Mouse (Mus musculus) ES-E14 (cell line): ENCODE measurements around the gene Afg1l. TPM values are rescaled to one million over a fixed set of nuclear protein-coding genes. Genes with fewer than 3 reads are reported as not detected.

ENCODE experiments used
- DNase-seq: peaks from one replicate; pipeline ENCODE4 v3.0.0-alpha.2; 2013; ENCODE audit warnings: low read depth, low spot score
- H3K27ac ChIP-seq: 2 replicates; pipeline ENCODE4 v1.5.1; 2012; ENCODE audit warnings: low read depth, mild to moderate bottlenecking, low read length, moderate library complexity, mixed read lengths; ENCODE audit not compliant: poor library complexity, insufficient read depth, severe bottlenecking
- H3K36me3 ChIP-seq: 2 replicates; pipeline ENCODE4 v1.6.1; 2012; ENCODE audit warnings: mild to moderate bottlenecking, low read length, moderate library complexity, mixed read lengths; ENCODE audit not compliant: control insufficient read depth, poor library complexity, insufficient read depth, severe bottlenecking
- H3K4me1 ChIP-seq, 2 experiments: fragments of 150-350 bp in 1 of 2; sonication (generic) in 1 of 2; 2 replicates each; pipeline ENCODE4 v1.6.1; 2012; ENCODE audit warnings: low read length in 2 of 2, mild to moderate bottlenecking in 1 of 2, mixed read lengths in 1 of 2; ENCODE audit not compliant: control insufficient read depth in 2 of 2, insufficient read depth in 2 of 2, poor library complexity in 1 of 2
- H3K4me3 ChIP-seq, 2 experiments: fragments of 150-350 bp in 1 of 2; sonication (generic) in 1 of 2; 2 replicates each; pipeline ENCODE4 v1.5.1; 2012; ENCODE audit warnings: low read length in 2 of 2, low read depth in 1 of 2, mild to moderate bottlenecking in 1 of 2, mixed read lengths in 1 of 2; ENCODE audit not compliant: insufficient read depth in 1 of 2, poor library complexity in 1 of 2, severe bottlenecking in 1 of 2
- H3K9ac ChIP-seq: 2 replicates; pipeline ENCODE4 v1.6.1; 2012; ENCODE audit warnings: low read depth, mild to moderate bottlenecking, low read length, mixed read lengths; ENCODE audit not compliant: poor library complexity, insufficient read depth, severe bottlenecking
- H3K9me3 ChIP-seq: fragments of 150-350 bp; sonication (generic); 2 replicates; pipeline ENCODE4 v1.6.1; 2012; ENCODE audit warnings: low read depth, mild to moderate bottlenecking, low read length; ENCODE audit not compliant: control insufficient read depth, insufficient read depth
- CHD2 ChIP-seq: IDR thresholded peaks from 2 replicates; pipeline ENCODE4 v1.6.1; 2014; ENCODE audit warnings: mild to moderate bottlenecking, low read depth, low read length, inconsistent platforms
- HCFC1 ChIP-seq: IDR thresholded peaks from 2 replicates; pipeline ENCODE4 v1.6.1; 2012; ENCODE audit warnings: low read length, inconsistent platforms, borderline replicate concordance; ENCODE audit not compliant: insufficient read depth
- MAFK ChIP-seq: IDR thresholded peaks from 2 replicates; pipeline ENCODE4 v1.6.1; 2014; ENCODE audit warnings: mild to moderate bottlenecking, low read depth, low read length, inconsistent platforms; ENCODE audit not compliant: insufficient read depth
- ZC3H11A ChIP-seq: IDR thresholded peaks from 2 replicates; pipeline ENCODE4 v1.6.1; 2012; ENCODE audit warnings: low read depth, mild to moderate bottlenecking, inconsistent platforms, low read length, borderline replicate concordance
- ZNF384 ChIP-seq: IDR thresholded peaks from 2 replicates; pipeline ENCODE4 v1.6.1; 2012; ENCODE audit warnings: low read depth, low read length, inconsistent platforms
- in situ Hi-C, 2 experiments: fragments of 600-800 bp; cut with MboI; formaldehyde crosslinking; loops; one replicate each; pipeline ENCODE4 v1.15.1; 2025; ENCODE audit warnings: low sequenced_read_pairs in 2 of 2, inconsistent platforms in 1 of 2; ENCODE audit not compliant: unreplicated experiment in 2 of 2
- total RNA-seq: library from RNA; depleted of rRNA; stranded (reverse); fragments of 300-350 nt; gene quantifications from 2 replicates; pipeline ENCODE4 v1.2.3, GENCODE M21; 2012

The Afg1l gene
- total RNA-seq, 1 experiment, result 7.7 TPM

- in situ Hi-C loops, result no loop called here
- peaks cover 2 to 10% of the 10 kb centered on the region in 2 experiments; a peak in 1 of 4 replicates for H3K4me1 ChIP-seq
- TF ChIP-seq MAFK (no peak), CHD2 (no peak), HCFC1 (no peak), ZNF384 (no peak), ZC3H11A (no peak)
- peaks cover 22% of the 10 kb centered on the region for H3K36me3 ChIP-seq
- H3K4me3 ChIP-seq, result no peak overlapping the region
- H3K9ac ChIP-seq, result no peak overlapping the region
- DNase-seq, result no peak
- H3K9me3 ChIP-seq, result no peaks in the 10 kb centered on the region
- no peak overlapping the region for H3K27ac ChIP-seq
These were observed 207.9 kb downstream of the Afg1l start for GRCm38 (mm10) chr10:42270277-42271083.

GRCm38 (mm10) chr10:42269281-42270025, 208.9 kb downstream of the Afg1l start:
- Histone ChIP-seq H3K27ac (no peak overlapping the region), H3K36me3 (peaks cover 25% of the 10 kb centered on the region), H3K9ac (no peak overlapping the region), H3K4me1 (peaks cover 2 to 10% of the 10 kb centered on the region in 2 experiments; a peak in 1 of 4 replicates), H3K4me3 (no peak overlapping the region), H3K9me3 (no peaks in the 10 kb centered on the region)
- TF ChIP-seq HCFC1 (no peak), ZNF384 (no peak), CHD2 (no peak), ZC3H11A (no peak), MAFK (no peak)
- in situ Hi-C loops, result no loop called here
- no peak for DNase-seq

- Histone ChIP-seq H3K36me3 (peaks cover 22% of the 10 kb centered on the region), H3K27ac (no peak overlapping the region), H3K4me1 (peaks cover 2 to 10% of the 10 kb centered on the region in 2 experiments; a peak in 1 of 4 replicates), H3K9me3 (no peaks in the 10 kb centered on the region), H3K9ac (no peak overlapping the region), H3K4me3 (no peak overlapping the region)
- in situ Hi-C loops, result no loop called here
- no peak for DNase-seq
- TF ChIP-seq CHD2, result no peak
- no peak for TF ChIP-seq ZNF384
These were observed 210.4 kb downstream of the Afg1l start for GRCm38 (mm10) chr10:42267811-42268545.

- Histone ChIP-seq H3K4me3 (no peak overlapping the region), H3K9ac (no peak overlapping the region), H3K27ac (no peak overlapping the region), H3K9me3 (no peaks in the 10 kb centered on the region), H3K36me3 (peaks cover 17% of the 10 kb centered on the region), H3K4me1 (peaks cover 0 to 9% of the 10 kb centered on the region in 2 experiments; a peak in 2 of 4 replicates)
- DNase-seq, result no peak
- TF ChIP-seq CHD2 (no peak), ZNF384 (no peak)
- in situ Hi-C loops, result no loop called here
These were observed 213.2 kb downstream of the Afg1l start for GRCm38 (mm10) chr10:42265021-42265689.
